Comparison of ENCODE assay signal across 23 mouse cellular contexts in genomic region chr11:79731476-79731875, GRCm38 (mm10).
"Had no signal": no experiment of that assay in that cellular context is flagged by ENCODE, and none has a peak within 500 bp of the region (broad histone marks: within the 10 kb centered on the region; RNA-seq: fewer than 3 reads in every experiment).

No protein-coding gene starts in this region.

- DNase-seq: gastrocnemius, postnatal 14 days; gastrocnemius, postnatal 36 days; heart, adult 18-20 months; heart, postnatal 14 days; heart, postnatal 36 days; kidney, adult 2 months; kidney, adult 9 months; kidney, postnatal 14 days; kidney, postnatal 36 days; layer of hippocampus, adult 9-11 months; layer of hippocampus, postnatal 36 days; liver; liver, embryonic 13.5 days; liver, postnatal 0 days had no signal

- H3K9ac ChIP-seq: heart, embryonic 13.5 days; heart, embryonic 15.5 days; hindbrain, embryonic 14.5 days; intestine, embryonic 15.5 days; kidney, embryonic 15.5 days; limb, embryonic 12.5 days; liver, embryonic 13.5 days; liver, embryonic 15.5 days; liver, postnatal 0 days had no signal

- H3K36me3 ChIP-seq: heart, embryonic 13.5 days; heart, embryonic 15.5 days; limb, embryonic 10.5 days; limb, embryonic 12.5 days; liver, embryonic 13.5 days; liver, embryonic 15.5 days had no signal

- H3K9me3 ChIP-seq: heart, embryonic 13.5 days; heart, embryonic 15.5 days; intestine, embryonic 15.5 days; limb, embryonic 10.5 days; limb, embryonic 12.5 days; liver, embryonic 13.5 days; liver, embryonic 15.5 days had no signal

- H3K4me1 ChIP-seq: intestine, embryonic 15.5 days; limb, embryonic 10.5 days had no signal

- H3K4me3 ChIP-seq: heart, embryonic 13.5 days; heart, embryonic 15.5 days; intestine, embryonic 15.5 days; kidney, embryonic 15.5 days; limb, embryonic 10.5 days; limb, embryonic 12.5 days; liver, embryonic 13.5 days; liver, embryonic 15.5 days had no signal

- H3K27ac ChIP-seq: heart, embryonic 13.5 days; heart, embryonic 15.5 days; hindbrain, embryonic 14.5 days; intestine, embryonic 15.5 days; kidney, embryonic 15.5 days; kidney, postnatal 0 days; limb, embryonic 10.5 days; limb, embryonic 12.5 days; liver, embryonic 13.5 days; liver, embryonic 15.5 days had no signal

- H3K27me3 ChIP-seq: heart, embryonic 13.5 days; heart, embryonic 15.5 days; intestine, embryonic 15.5 days; kidney, embryonic 15.5 days; limb, embryonic 12.5 days; liver, embryonic 13.5 days; liver, embryonic 15.5 days had no signal
